Mouse (Mus musculus): ENCODE measurements around the gene Slc38a7.

Gene Slc38a7

GRCm38 (mm10) chr8:95807861-95808260, 45.5 kb downstream of the Slc38a7 start:
- under 1% methylated on average over 20 of the region's 20 CpGs for WGBS

GRCm38 (mm10) chr8:95807331-95807843, 46.0 kb downstream of the Slc38a7 start, which contains the start of gene Cnot1:
Gene Cnot1, minus strand, starts transcription at chr8:95807464.
- under 1% methylated on average over 44 of the region's 44 CpGs for WGBS

DNA sequence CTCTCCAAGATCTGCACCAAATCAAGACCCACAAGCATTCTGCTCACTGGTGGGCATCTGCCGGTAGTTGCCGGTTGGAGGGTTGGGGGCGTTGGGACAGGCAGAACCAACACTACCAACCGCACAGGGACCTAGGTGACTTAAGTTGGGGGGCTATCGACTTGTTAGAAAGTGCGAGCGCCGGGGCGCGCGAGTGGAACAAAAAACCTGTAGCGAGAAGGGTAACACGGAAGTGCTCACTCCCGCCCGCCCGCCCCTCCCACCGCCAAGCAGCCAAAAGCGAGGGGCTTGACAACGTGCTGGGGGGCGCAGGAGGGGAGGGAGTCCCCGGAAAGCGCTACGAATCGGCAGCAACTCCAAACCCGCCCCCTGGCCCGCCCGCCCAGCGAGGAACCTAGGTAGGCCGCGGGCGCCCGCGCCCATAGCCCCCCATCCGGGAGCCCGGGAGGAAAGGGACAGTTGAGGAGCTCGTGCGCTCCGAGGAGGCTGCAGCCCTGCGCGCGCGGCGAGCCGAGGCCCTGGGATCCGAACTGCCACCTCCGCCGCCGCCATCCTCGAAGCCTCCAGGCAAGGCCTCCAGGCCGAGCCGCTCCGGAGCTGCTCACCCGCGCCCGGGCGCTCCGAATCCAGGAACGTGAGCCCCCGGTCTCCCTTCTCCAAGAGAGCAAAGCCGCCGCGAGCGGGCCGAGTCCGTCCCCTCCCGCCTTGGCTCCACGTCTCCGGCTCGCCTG, 46.7 kb downstream of the Slc38a7 start:
- under 1% methylated on average over 58 of the region's 69 CpGs for WGBS

DNA sequence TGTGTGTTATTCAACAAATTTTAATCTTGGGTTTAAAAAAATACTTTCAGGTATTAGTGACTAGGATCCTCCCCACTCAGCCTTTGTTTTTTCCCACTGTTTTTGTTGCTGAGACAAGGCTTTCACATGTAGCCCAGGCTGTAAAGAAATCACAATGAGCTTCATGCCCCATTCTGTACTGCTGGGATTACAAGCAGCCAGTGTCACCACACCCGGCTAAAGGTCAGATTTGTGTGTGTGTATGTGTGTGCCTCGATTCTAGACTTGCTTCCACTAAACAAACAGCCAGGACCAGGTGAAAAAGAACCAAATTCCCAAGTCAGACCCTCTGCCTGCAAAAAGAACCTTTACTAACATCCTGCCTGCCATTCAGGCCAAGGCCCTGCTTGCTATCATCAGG, 47.9 kb downstream of the Slc38a7 start:
- 59% methylated on average over 2 of the region's 2 CpGs for WGBS

DNA sequence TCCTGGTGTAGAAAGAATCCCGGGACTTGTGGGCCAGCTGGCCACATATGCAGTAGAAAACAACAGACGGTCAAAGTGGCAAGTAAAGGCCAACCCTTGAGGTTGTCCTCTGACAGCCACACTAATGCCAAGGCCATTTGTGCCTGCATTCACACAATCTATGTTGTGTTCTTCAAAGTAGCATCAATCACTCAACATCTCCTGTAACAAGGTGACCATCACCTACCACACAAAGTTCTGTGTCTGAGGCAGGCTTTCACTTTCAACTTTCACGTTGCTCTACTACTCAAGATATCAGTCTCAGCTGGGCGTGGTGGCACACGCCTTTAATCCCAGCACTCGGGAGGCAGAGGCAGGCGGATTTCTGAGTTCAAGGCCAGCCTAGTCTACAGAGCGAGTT, 51.1 kb downstream of the Slc38a7 start:
- 81% methylated on average over 8 of the region's 8 CpGs for WGBS

DNA sequence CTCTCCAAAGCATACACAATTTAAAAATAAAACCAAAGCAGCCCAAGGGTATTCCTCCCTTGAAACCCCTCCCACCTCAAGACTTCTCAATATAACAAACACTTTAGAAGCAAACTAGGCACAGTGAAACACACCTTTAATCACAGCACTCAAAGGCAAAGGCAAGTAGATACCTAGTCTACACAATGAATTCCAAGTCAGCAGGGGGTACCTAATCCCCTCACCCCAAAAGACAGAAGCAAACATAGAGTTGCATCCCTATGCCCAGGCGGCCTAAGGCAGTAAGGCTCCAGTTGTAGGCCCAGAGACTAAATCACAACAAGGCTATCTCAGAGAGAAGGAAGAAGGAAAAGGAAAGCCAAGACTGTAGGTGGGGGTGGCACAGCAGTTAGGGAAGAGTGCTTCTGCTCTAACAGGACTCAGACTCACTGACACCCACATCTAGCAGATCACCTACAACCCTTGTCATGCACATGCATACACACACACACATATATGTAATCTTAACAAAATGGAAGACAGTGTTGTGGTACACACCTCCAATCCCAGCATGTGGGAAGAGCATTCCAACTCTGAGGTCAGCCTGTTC, 51.8 kb downstream of the Slc38a7 start:
- 81% methylated on average over 1 of the region's 1 CpGs for WGBS

- 87% methylated on average over 3 of the region's 3 CpGs for WGBS
These were observed 53.0 kb downstream of the Slc38a7 start for GRCm38 (mm10) chr8:95800353-95800752.

- 81% methylated on average over 1 of the region's 1 CpGs for WGBS
These were observed 53.4 kb downstream of the Slc38a7 start for GRCm38 (mm10) chr8:95799891-95800290.

- 89% methylated on average over 6 of the region's 6 CpGs for WGBS
These were observed 54.2 kb downstream of the Slc38a7 start for GRCm38 (mm10) chr8:95799117-95799516.

DNA sequence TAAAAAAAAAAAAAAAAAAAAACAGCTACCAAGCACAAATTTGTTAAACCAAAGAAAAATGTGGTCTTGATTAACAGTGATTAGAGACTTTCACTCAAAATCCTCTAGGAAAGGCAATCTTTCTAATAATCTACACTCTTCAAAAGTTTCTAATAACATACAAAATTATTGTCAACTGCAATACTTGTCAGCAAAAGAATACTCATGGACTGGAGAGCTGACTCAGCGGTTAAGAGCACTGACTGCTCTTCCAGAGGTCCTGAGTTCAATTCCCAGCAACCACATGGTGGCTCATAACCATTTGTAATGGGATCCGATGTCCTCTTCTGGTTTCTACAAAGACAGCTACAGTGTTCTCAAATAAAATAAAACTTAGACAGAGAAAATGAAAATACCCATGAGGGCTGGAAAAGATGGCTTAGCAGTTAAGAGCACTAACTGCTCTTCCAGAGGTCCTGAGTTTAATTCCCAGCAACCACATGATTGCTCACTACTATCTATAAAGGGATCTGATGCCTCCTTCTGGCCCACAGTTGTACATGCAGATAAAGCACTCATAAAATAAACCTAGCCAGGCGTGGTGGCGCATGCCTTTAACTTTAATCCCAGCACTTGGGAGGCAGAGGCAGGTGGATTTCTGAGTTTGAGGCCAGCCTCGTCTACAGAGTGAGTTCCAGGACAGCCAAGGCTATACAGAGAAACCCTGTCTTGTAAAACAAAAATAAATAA, 57.8 kb downstream of the Slc38a7 start:
- 96% methylated on average over 5 of the region's 5 CpGs for WGBS
